Mouse (Mus musculus) liver, adult 10 weeks (tissue): ENCODE measurements around the gene Pla2g1b. TPM values are rescaled to one million over a fixed set of nuclear protein-coding genes. Genes with fewer than 3 reads are reported as not detected.

Experiments
- polyA plus RNA-seq: library from polyadenylated mRNA; stranded (reverse); fragments of 350-450 nt; fragmentation: Illumina TruSeq; extraction: RNeasy Lipid Tissue Mini Kit (QIAGEN cat#74804); gene quantifications from one replicate; pipeline ENCODE4 v1.2.3, GENCODE M21; 2014; ENCODE audit warnings: low read depth, low replicate concordance

Gene Pla2g1b
- not detected for polyA plus RNA-seq

DNA sequence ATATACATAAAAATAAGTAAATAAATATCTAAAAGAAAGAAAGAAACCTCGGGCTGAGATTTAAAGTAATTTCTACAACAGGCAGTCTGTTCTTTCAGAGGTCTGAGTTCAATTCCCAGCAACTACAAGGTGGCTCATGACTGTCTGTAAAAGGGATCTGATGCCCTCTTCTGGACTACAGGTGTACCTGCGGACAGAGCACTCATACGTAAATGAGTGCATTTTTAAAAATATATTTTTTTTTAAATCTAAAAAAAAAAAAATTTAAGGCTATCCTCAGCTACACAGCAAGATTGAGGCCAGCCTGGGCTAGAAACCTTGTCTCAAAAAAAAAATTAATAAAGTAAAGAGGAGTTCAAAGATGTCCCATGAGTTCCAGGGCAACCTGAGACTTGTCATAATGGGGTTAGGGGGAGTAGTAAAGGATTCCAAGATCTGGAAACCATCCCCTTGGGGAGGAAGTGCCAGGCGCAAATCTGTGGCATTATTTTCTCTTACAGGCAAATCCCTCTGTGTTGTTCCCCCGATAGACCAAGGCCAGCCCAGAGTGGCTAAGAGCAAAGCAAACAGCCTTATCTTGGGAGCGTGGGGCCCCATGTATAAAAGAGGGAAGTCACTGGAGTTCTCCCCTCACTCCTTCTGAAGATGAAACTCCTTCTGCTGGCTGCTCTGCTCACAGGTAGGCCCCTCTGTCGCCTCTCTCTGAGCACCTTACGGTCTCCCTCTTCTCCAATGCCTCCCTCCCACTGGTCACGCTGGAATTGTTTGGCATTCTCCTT lies at the start of gene Pla2g1b:
Pla2g1b (plus strand) TSS at position 621 of the 779 bp plus-strand sequence.

DNA sequence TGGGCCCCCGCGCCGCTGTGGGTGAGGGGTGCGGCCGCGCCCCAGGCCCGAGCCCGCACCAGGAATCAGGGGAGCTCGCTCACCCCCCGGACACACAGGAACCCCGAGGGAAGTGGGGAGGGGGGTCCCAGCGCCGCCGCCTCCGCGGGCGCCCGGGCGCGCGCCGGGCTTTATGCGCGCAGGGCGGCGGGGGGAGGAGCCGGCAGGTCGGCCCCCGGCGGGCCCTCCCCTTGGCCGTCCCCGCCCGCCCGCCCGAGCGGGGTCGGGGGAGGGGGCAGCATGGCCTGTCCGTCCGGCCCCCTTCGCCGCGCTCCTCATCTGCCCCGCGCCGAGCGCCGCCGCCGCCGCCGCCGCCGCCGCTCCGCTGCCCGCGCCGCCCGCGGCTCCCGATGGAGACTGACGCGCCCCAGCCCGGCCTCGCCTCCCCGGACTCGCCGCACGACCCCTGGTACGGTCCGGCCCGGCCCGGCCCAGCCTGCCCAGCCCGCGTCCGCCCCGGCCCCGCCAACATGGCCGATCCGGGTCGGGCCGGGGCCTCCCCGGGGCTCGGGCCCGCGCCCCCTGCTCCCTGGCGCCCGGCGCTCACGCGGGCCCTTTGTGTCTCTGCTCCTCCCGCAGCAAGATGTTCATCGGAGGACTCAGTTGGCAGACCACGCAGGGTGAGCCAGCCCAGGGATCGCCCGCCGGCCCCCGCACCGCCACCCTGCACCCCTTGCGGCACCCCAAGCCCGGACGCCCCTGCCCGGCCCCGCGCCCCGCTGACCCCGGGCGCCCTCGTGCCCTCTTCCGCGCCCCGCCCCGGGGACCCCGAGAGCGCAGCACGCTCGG lies 36.5 kb upstream of the Pla2g1b start, which contains the start of gene Msi1:
Msi1 (plus strand) TSS at position 241 of the 828 bp plus-strand sequence.

DNA sequence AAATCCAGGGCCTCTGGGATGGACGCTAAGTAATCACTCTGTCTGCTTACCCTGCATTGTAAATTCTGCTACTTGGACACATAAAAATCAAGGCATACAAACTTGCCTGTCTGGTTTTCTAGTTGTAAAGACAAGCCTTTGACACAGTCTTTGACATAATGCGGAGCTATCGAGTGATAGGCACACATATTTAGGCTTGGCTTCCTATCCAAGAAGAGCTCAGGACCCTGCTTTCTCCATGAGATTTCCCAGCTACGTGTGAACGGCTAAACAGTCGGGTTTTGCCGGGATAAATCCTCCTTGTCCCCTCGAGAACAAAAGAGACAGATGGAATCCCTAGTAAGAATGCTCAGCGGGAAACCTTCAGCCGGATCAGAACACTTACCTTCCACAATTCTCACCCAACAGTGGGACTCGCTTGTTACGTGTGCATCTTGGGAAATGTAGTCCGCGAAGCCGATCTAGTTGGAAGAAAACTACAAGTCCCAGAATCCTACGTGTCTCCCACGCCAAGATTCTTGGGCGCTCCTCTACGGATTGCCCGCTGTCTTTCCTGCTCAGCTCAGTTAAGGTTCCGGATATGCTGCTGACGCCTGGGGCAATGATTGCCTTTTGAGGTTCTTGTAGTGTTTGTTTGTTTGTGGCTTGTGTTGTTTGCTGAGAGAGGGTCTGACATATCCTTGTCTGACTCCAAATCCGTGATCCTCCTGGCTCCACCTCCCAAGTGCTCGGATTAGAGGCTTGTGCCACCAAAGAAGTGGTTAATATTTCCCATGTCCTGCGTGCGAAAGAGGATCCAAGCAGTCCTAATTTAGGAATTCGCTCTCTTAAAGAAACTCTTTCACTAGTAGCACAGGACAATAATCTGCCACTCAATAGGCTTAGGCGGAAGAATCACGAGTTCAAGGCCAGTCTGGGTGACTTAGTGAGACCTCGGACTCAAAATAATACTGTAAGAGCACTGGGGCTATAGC lies 18.2 kb downstream of the Pla2g1b start, which contains the start of gene Sirt4:
Sirt4 (minus strand) TSS at position 779 of the 974 bp plus-strand sequence.

DNA sequence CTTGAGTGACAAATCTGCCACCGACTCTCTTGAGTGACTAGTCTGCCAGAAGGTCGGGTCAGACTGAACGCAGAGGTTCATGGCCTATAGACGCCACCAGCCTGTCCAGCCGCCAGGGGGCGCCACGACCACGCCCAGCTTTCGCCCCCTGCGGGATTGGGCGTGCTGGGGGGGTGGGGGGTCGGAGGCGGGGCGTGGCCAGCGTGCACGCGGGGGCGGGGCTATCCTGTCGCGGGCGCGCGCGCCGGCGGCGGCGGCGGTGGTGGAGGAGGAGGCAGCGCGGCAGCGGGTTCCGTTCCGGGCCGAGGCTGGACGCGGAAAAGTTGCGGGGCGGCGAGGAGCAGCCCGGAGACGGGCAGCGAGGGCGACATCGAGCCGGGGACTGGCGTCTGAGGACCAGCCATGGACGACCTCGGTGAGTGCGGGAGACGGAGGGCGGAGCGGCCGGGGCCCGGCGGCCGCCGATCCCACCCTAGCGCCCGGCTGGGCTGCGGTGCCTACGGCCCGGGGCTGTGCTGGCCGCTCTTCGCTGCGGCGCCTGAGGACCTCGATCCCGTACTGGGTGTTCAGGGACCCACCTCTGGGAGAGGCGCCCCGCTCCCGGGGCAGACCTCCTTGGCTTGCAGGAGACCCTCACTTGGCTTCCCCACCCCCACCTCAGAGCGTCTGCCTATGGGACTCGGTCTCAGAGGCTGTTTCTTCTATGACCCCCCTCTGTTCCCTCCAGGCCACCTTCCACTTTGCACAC lies 40.6 kb downstream of the Pla2g1b start, which contains the start of gene Pxn:
Pxn (plus strand) TSS at position 223 of the 748 bp plus-strand sequence.

Other genes starting within 250 kb of the Pla2g1b start
- gene Pop5, start 230.4 kb upstream of the Pla2g1b start, polyA plus RNA-seq: 15.9 TPM
- 28.3 TPM for gene Rnf10, start 193.4 kb upstream of the Pla2g1b start, polyA plus RNA-seq
- 13.9 TPM for gene Coq5, start 186.6 kb upstream of the Pla2g1b start, polyA plus RNA-seq
- gene Dynll1, start 165.3 kb upstream of the Pla2g1b start, polyA plus RNA-seq: 72.8 TPM
- 21.8 TPM for gene Srsf9, start 139.1 kb upstream of the Pla2g1b start, polyA plus RNA-seq
- 31.2 TPM for gene Gatc, start 125.1 kb upstream of the Pla2g1b start, polyA plus RNA-seq
- gene Triap1, start 125.0 kb upstream of the Pla2g1b start, polyA plus RNA-seq: 8.7 TPM
- 86.1 TPM for gene Cox6a1, start 117.3 kb upstream of the Pla2g1b start, polyA plus RNA-seq
- gene Msi1, start 36.7 kb upstream of the Pla2g1b start, polyA plus RNA-seq: not detected
- 11.3 TPM for gene Sirt4, start 18.5 kb downstream of the Pla2g1b start, polyA plus RNA-seq
- 5.9 TPM for gene Pxn, start 40.4 kb downstream of the Pla2g1b start, polyA plus RNA-seq
- gene Rplp0, start 93.2 kb downstream of the Pla2g1b start, polyA plus RNA-seq: 31.0 TPM
- gene Gcn1l1, start 99.0 kb downstream of the Pla2g1b start, polyA plus RNA-seq: 1.6 TPM
- 5.1 TPM for gene Rab35, start 165.6 kb downstream of the Pla2g1b start, polyA plus RNA-seq